Mouse (Mus musculus) kidney, adult 2 months (tissue): ENCODE measurements around the gene Ppa1. TPM values are rescaled to one million over a fixed set of nuclear protein-coding genes. Genes with fewer than 3 reads are reported as not detected.

Experiments
- DNase-seq: peaks from one replicate; pipeline ENCODE4 v3.0.0; 2021
- H3K27ac ChIP-seq: fragments of 200-500 bp; 2 replicates; pipeline ENCODE4 v1.5.1; 2012; ENCODE audit warnings: low read depth, low read length, control low read depth, inconsistent platforms; ENCODE audit not compliant: insufficient read depth
- H3K27me3 ChIP-seq: fragments of 200-500 bp; replicated peaks from 2 replicates; pipeline ENCODE4 v1.6.1; 2012; ENCODE audit warnings: mild to moderate bottlenecking, moderate library complexity, low read length, inconsistent platforms; ENCODE audit not compliant: control insufficient read depth, insufficient read depth
- H3K36me3 ChIP-seq: fragments of 200-500 bp; 2 replicates; pipeline ENCODE4 v1.6.1; 2012; ENCODE audit warnings: mild to moderate bottlenecking, moderate library complexity, low read length, inconsistent platforms; ENCODE audit not compliant: control insufficient read depth, insufficient read depth
- H3K4me1 ChIP-seq: fragments of 200-500 bp; 2 replicates; pipeline ENCODE4 v1.6.1; 2011; ENCODE audit warnings: low read length; ENCODE audit not compliant: control insufficient read depth, insufficient read depth
- H3K4me3 ChIP-seq: fragments of 200-500 bp; 2 replicates; pipeline ENCODE4 v1.5.1; 2011; ENCODE audit warnings: mild to moderate bottlenecking, low read depth, low read length, control low read depth; ENCODE audit not compliant: insufficient read depth
- CTCF ChIP-seq: fragments of 200-500 bp; conservative IDR thresholded peaks from 2 replicates; pipeline ENCODE4 v1.5.1; 2011; ENCODE audit warnings: low read depth, mild to moderate bottlenecking, control low read depth, low read length, moderate library complexity, mixed read lengths; ENCODE audit not compliant: insufficient read depth, insufficient read length
- POLR2A ChIP-seq: fragments of 200-500 bp; IDR thresholded peaks from one replicate; pipeline ENCODE4 v1.6.1; 2011; ENCODE audit warnings: low read depth, low read length, control low read depth
- WGBS: fragments of 180-500 bp; shearing (Covaris S2); methylation state at CpG from one replicate; pipeline ENCODE4 v1.1.7; 2018; 5-methylcytosine and 5-hydroxymethylcytosine counted together
- polyA plus RNA-seq: library from polyadenylated mRNA; depleted of rRNA; stranded (reverse); fragments of >200 nt; gene quantifications from 2 replicates; pipeline ENCODE4 v1.2.3, GENCODE M21; 2012

Gene Ppa1
- polyA plus RNA-seq, 1 experiment, result 34.6 TPM

DNA sequence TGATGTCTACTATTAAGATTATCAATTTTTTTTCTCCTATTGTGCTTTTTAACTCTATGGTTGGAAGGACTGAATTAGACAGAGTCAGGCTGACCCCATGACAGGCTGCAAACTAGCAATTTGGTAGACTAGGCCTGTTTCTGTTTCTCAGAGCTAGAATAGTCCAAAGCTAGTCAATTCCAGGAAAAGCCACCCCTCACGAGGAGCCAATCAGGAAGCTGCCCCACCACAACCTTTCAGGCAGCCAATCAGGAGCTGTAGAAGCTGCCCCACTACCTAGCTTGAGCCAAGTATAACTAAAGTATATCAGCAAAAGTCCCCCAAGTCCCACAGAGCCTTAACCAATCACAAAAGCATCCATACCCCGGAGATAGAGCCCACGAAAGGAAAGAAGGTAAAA lies 27.6 kb downstream of the Ppa1 start:
- H3K27me3 ChIP-seq, result no peaks in the 10 kb centered on the region
- DNase-seq, result peak; percentile 29
- no peaks in the 10 kb centered on the region for H3K36me3 ChIP-seq
- WGBS, result 68% methylated on average over 3 of the region's 3 CpGs
- no peaks in the 10 kb centered on the region for H3K4me1 ChIP-seq
- H3K27ac ChIP-seq, result no peak overlapping the region
- no peak overlapping the region for H3K4me3 ChIP-seq
- TF ChIP-seq CTCF (no peak), POLR2A (no peak)

DNA sequence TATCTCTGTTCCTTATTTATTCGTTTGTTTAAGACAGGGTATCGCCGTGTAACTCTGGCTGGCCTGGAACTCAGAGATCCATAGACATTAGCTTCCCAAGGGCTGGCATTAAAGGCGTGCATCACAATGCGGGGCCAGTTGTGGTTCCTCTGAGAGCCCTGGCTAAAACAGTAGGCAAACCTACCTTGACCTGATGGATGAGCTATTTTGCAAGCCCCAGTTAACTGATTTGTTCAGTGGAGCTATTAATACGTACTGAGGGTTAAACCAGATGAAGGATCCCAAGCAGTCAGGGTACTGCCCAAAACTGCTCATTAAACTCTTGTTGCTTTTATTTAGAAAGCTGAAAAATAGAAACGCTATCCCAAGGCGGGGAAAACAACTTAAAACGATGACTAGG lies 31.2 kb downstream of the Ppa1 start:
- Histone ChIP-seq H3K4me3 (peak overlapping the region; percentile 66), H3K36me3 (no peaks in the 10 kb centered on the region), H3K4me1 (no peaks in the 10 kb centered on the region), H3K27ac (peak overlapping the region; percentile 86), H3K27me3 (no peaks in the 10 kb centered on the region)
- DNase-seq, result no peak
- 32% methylated on average over 9 of the region's 9 CpGs for WGBS
- TF ChIP-seq CTCF (no peak), POLR2A (no peak)

GRCm38 (mm10) chr10:61680015-61680913 lies 31.9 kb downstream of the Ppa1 start, which contains the start of gene Sar1a:
Gene Sar1a (plus strand): TSS chr10:61680299.
- TF ChIP-seq CTCF (no peak), POLR2A (peak; percentile 76)
- peak; percentile 99 for DNase-seq
- WGBS, result 2% methylated on average over 82 of the region's 84 CpGs

DNA sequence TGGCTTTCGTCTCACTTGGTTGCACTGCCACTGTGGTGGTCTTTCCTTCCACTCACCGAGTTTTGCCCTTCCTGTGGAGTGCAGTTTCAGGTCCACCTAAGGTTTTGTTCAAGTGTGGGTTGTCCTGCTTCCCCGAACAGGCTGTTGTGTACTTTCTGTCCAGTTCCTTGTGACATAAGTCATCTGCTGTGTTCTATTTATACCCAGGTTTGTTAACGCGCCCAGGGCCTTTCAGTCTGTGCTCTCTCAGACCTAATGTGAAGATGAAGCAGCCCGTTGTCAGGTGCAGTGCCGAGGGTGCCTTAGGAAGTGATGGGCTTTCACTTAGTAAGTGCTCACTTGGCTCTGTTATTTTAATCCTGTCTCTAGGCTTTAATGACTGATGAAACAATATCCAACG lies 41.1 kb downstream of the Ppa1 start:
- DNase-seq, result no peak
- H3K27me3 ChIP-seq, result no peaks in the 10 kb centered on the region
- TF ChIP-seq POLR2A, result no peak
- TF ChIP-seq CTCF, result no peak

More at GRCm38 (mm10) chr10:61680015-61680913, 31.9 kb downstream of the Ppa1 start, which contains the start of gene Sar1a:
- no peaks in the 10 kb centered on the region for H3K27me3 ChIP-seq
- peak within 1 kb of the TSS; percentile 86 for H3K27ac ChIP-seq
- no peaks in the 10 kb centered on the region for H3K36me3 ChIP-seq
- H3K4me1 ChIP-seq, result no peaks in the 10 kb centered on the region
- peak within 1 kb of the TSS; percentile 66 for H3K4me3 ChIP-seq

DNA sequence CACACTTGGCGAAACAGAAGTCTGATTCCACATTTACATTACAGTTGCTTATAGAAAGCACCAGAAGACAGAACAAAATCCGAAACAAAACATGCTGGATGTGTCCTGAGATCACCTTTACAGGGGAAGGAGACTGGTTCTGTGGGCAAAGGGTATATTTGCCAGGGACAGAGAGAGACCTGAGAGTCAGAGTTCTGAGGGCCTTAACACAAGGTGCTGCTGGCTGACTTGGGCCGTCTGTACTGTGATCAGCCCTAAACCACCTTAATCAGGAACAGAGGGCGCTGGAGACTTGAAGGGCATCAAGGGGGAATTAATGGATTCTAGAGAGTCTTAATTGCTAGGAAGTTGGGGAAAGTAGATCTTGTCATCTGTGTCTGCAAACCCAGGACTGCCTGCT lies 45.2 kb downstream of the Ppa1 start:
- 70% methylated on average over 4 of the region's 4 CpGs for WGBS

More for the DNA sequence above, 41.1 kb downstream of the Ppa1 start:
- Histone ChIP-seq H3K4me1 (no peaks in the 10 kb centered on the region), H3K4me3 (no peak overlapping the region), H3K27ac (no peak overlapping the region), H3K36me3 (peaks cover 5% of the 10 kb centered on the region)
- WGBS, result 77% methylated on average over 8 of the region's 8 CpGs

DNA sequence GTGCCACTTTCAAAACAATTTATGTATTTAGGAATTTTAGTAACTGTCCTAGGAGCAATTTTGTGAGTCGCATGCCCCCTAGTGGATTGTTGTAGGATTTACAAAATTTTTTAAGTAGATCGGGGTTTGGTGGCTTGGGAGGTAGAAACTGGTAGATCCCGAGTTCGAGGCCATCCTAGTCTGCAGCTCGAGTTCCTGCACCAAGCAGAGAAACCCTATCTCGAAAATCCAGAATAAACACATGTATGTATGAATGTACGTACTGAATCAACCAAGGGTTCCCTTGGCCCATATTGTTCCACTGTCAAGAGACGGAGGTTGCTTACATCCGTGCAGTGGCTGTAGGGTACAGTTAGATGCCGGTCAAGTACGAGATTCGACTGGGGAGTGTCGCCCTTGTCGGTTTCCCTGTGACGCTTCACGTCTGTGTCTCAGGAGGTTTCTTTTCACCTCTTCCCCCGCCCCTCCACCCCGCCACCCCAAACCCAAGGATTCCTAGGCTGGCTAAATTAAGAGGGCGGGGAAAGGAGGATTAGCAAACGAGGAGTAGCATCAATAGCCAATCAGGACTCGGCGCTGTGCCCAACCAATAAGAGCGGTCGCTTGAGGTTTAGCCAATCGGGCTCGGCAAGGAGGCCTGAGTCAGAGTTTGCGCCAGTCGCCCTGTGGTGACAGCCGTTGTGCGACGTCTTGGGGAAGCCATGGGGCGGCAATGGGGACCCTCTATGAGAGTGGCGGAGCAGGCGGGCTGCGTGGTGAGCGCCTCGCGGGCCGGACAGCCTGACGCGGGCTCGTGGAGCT lies 46.7 kb downstream of the Ppa1 start, which contains the start of gene Tysnd1:
Gene Tysnd1, plus strand, starts transcription at position 645 of the 801 bp plus-strand sequence.
- DNase-seq, result peak; percentile 99
- 1% methylated on average over 42 of the region's 42 CpGs for WGBS
- peaks cover 10% of the 10 kb centered on the region for H3K4me1 ChIP-seq
- H3K27me3 ChIP-seq, result no peaks in the 10 kb centered on the region
- H3K4me3 ChIP-seq, result peak within 1 kb of the TSS; percentile 84
- H3K36me3 ChIP-seq, result peaks cover 2% of the 10 kb centered on the region; the same call in 1 of the 2 replicates
- TF ChIP-seq CTCF (no peak), POLR2A (peak; percentile 67)
- peak within 1 kb of the TSS; percentile 61; the same call in 1 of the 2 replicates for H3K27ac ChIP-seq

More for the DNA sequence above, 45.2 kb downstream of the Ppa1 start:
- no peak for TF ChIP-seq CTCF
- Histone ChIP-seq H3K4me1 (peaks cover 10% of the 10 kb centered on the region), H3K4me3 (no peak overlapping the region), H3K27me3 (no peaks in the 10 kb centered on the region), H3K36me3 (peaks cover 2% of the 10 kb centered on the region; the same call in 1 of the 2 replicates), H3K27ac (no peak overlapping the region)
- no peak for DNase-seq
